Mouse (Mus musculus) gastrocnemius, adult 8-10 months (tissue): Measurements from ENCODE around the gene Atp1a3. TPM values are rescaled to one million over a fixed set of nuclear protein-coding genes. Genes with fewer than 3 reads are reported as not detected.
"Not testable (repeated sequence)": the region's sequence is repeated elsewhere in the genome, so short reads cannot be mapped to it uniquely, and the experiment has no call there.

Experiments
- DNase-seq, 2 experiments: peaks; one replicate each; pipeline ENCODE4 v3.0.0; 2022; ENCODE audit warnings: low spot score in 2 of 2
- total RNA-seq, 4 experiments: library from RNA; stranded (reverse); gene quantifications; 2 replicates each; pipeline ENCODE4 v1.2.4; 2022

Gene Atp1a3
- total RNA-seq: under 1 TPM; 0.25 to 0.58 (median 0.46) TPM

GRCm38 (mm10) chr7:25005421-25006065, at the start of gene Atp1a3:
Gene Atp1a3, minus strand, starts transcription at chr7:25005958.
- no peak for DNase-seq

- DNase-seq: no peak
These were observed 46.8 kb upstream of the Atp1a3 start for GRCm38 (mm10) chr7:25052587-25052986.

GRCm38 (mm10) chr7:25049295-25049930, 43.7 kb upstream of the Atp1a3 start:
- DNase-seq: no peak

- DNase-seq: no peak
These were observed 41.6 kb upstream of the Atp1a3 start for GRCm38 (mm10) chr7:25047363-25047762.

GRCm38 (mm10) chr7:25044599-25044998, 38.8 kb upstream of the Atp1a3 start:
- not testable (repeated sequence) for DNase-seq

GRCm38 (mm10) chr7:25041921-25042320, 36.2 kb upstream of the Atp1a3 start:
- DNase-seq: no peak

- peak; percentile 16 to 24 for DNase-seq
These were observed 30.2 kb upstream of the Atp1a3 start for GRCm38 (mm10) chr7:25035916-25036315.

- DNase-seq: no peak
These were observed 29.0 kb upstream of the Atp1a3 start for GRCm38 (mm10) chr7:25034796-25035195.

- no peak for DNase-seq
These were observed 25.8 kb upstream of the Atp1a3 start for GRCm38 (mm10) chr7:25031528-25031927.

GRCm38 (mm10) chr7:25030032-25030753, 24.4 kb upstream of the Atp1a3 start:
- peak; percentile 33 to 41 for DNase-seq

GRCm38 (mm10) chr7:25026452-25026851, 20.7 kb upstream of the Atp1a3 start:
- DNase-seq: no peak

- no peak for DNase-seq
These were observed 20.2 kb upstream of the Atp1a3 start for GRCm38 (mm10) chr7:25025855-25026439.

- no peak for DNase-seq
These were observed 5.8 kb upstream of the Atp1a3 start for GRCm38 (mm10) chr7:25011592-25011991.

GRCm38 (mm10) chr7:25010090-25010913, 4.5 kb upstream of the Atp1a3 start:
- no peak for DNase-seq

- DNase-seq: no peak
These were observed 3.4 kb upstream of the Atp1a3 start for GRCm38 (mm10) chr7:25009099-25009700.

GRCm38 (mm10) chr7:25008635-25009034, 2.9 kb upstream of the Atp1a3 start:
- no peak for DNase-seq

GRCm38 (mm10) chr7:25007609-25008374, 2.0 kb upstream of the Atp1a3 start:
- DNase-seq: no peak

- no peak for DNase-seq
These were observed 1.0 kb upstream of the Atp1a3 start for GRCm38 (mm10) chr7:25006586-25007364.

GRCm38 (mm10) chr7:25006171-25006570, 413 bp upstream of the Atp1a3 start:
- no peak for DNase-seq
